Mouse (Mus musculus) cortical plate, adult 2 months (tissue): ENCODE data around the gene Plcb2.

ENCODE experiments used
- CTCF ChIP-seq: fragments of 200-500 bp; IDR thresholded peaks from 2 replicates; pipeline ENCODE4 v1.5.1; 2011; ENCODE audit warnings: mild to moderate bottlenecking, control low read depth, low read length; ENCODE audit not compliant: insufficient read depth; ENCODE audit errors: extremely low read depth
- POLR2A ChIP-seq: fragments of 200-500 bp; IDR thresholded peaks from 2 replicates; pipeline ENCODE4 v1.6.1; 2011; ENCODE audit warnings: mild to moderate bottlenecking, low read length, control low read depth; ENCODE audit not compliant: insufficient read depth; ENCODE audit errors: extremely low read depth

- TF ChIP-seq CTCF (no peak), POLR2A (no peak)
Measured at GRCm38 (mm10) chr2:118763469-118763868, 35.2 kb upstream of the Plcb2 start.
